ENCODE assay signal across 24 mouse cellular contexts in the genomic region with DNA sequence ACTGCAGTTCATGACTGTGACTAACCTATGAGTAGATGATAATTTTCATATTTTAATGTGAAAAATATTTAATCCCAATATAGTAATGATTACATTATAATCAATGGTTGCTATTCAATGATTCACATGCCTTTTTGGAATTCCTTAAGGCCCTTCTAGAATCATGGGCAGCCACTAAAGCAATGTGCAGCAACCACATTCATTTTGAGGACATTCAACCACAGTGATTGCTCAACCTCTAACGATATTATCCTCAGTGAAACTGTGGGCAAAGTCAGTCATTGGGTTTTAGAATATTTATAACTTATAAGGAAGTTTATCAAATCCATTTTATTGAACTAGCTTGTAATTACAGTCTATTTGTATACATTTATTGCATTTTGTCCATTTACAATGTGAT.
A peak's percentile ranks its signal among the peaks of the same experiment; 100 is the strongest.
DNase-seq lines count a peak whose midpoint lies in the region; ATAC-seq and TF ChIP-seq lines count a peak whose summit lies in the region.
"Had no signal": no experiment of that assay in that cellular context is flagged by ENCODE, and none has a peak within 500 bp of the region (broad histone marks: within the 10 kb centered on the region; RNA-seq: fewer than 3 reads in every experiment).

No protein-coding gene starts in this region.

- no peak for TF ChIP-seq POLR2A in myocyte (IDR thresholded peaks at IDR 0.05; ENCODE audit: insufficient read length, low read depth)

- DNase-seq in right cerebral cortex, postnatal 10 days (ENCODE audit: low spot score in 2 of 2) = no peak
- no peak for DNase-seq in T-cell, adult 2 months (ENCODE audit: low spot score)
- DNase-seq: adrenal gland, postnatal 10 days; adrenal gland, postnatal 25 days; cerebellum, adult 11 months; cerebellum, adult 18-20 months; cerebellum, adult 8-10 months; cerebellum, postnatal 10 days; cerebellum, postnatal 25 days; embryo, embryonic 11 days had no signal

- H3K79me2 ChIP-seq in myocyte (ENCODE audit: control insufficient read depth, insufficient read depth) = no peaks in the 10 kb centered on the region

- ATAC-seq in common myeloid progenitor, adult 5-6 weeks (replicated peaks; ENCODE audit: low read depth, poor library complexity, severe bottlenecking) = peak; percentile 82
- peak; percentile 69 for ATAC-seq in megakaryocyte, adult 5-6 weeks (ENCODE audit: poor library complexity, severe bottlenecking)
- ATAC-seq in CD4-positive, CD25-positive, alpha-beta regulatory T cell, adult 4 months = no peak
- ATAC-seq: activated CD4-positive, CD25-positive, alpha-beta regulatory T cell, adult 4 months; forebrain, embryonic 14.5 days; forebrain, embryonic 16.5 days had no signal

- H3K4me2 ChIP-seq in myocyte (ENCODE audit: low read depth) = no peak overlapping the region
- H3K4me2 ChIP-seq: embryonic facial prominence, embryonic 13.5 days; embryonic facial prominence, embryonic 15.5 days; forebrain, embryonic 12.5 days had no signal

- H3ac ChIP-seq in myocyte (ENCODE audit: control insufficient read depth, insufficient read length) = no peak overlapping the region

- H3K4me3 ChIP-seq in myocyte = no peak overlapping the region
- H3K4me3 ChIP-seq: embryonic facial prominence, embryonic 13.5 days; embryonic facial prominence, embryonic 15.5 days; erythroblast, embryonic 14.5 days; forebrain, embryonic 10.5 days; forebrain, embryonic 12.5 days had no signal

- H3K27me3 ChIP-seq in myocyte (ENCODE audit: control insufficient read depth, insufficient read depth, insufficient read length) = no peaks in the 10 kb centered on the region
- H3K27me3 ChIP-seq: CH12.LX; embryonic facial prominence, embryonic 13.5 days; embryonic facial prominence, embryonic 15.5 days; forebrain, embryonic 12.5 days had no signal

- no peaks in the 10 kb centered on the region for H3K36me3 ChIP-seq in myocyte (ENCODE audit: control insufficient read depth, insufficient read depth)
- H3K36me3 ChIP-seq: embryonic facial prominence, embryonic 13.5 days; embryonic facial prominence, embryonic 15.5 days; forebrain, embryonic 10.5 days; forebrain, embryonic 12.5 days; G1E had no signal

TF ChIP-seq in myocyte, 11 proteins besides CTCF, POLR2A, EP300 and RAD21:
- TF ChIP-seq MAX (IDR thresholded peaks at IDR 0.05; ENCODE audit: low read depth) = no peak
- TF ChIP-seq MYOD1 (IDR thresholded peaks at IDR 0.05; ENCODE audit: control insufficient read depth in 1 of 3, insufficient read length in 2 of 3, low read depth in 2 of 3) = no peak
- TF ChIP-seq MYOG (IDR thresholded peaks at IDR 0.05; ENCODE audit: control insufficient read depth in 1 of 3, insufficient read depth in 1 of 3, insufficient read length in 2 of 3, low read depth in 2 of 3) = no peak
- 0 out of 2 replicates have a peak, but pooled peaks have one; percentile 12 for TF ChIP-seq CEBPB (IDR thresholded peaks at IDR 0.05; ENCODE audit: insufficient read depth, poor library complexity, severe bottlenecking)
- TF ChIP-seq POLR2AphosphoS2 (IDR thresholded peaks at IDR 0.05; ENCODE audit: insufficient read length, low read depth) = no peak
- TF ChIP-seq SRF (IDR thresholded peaks at IDR 0.05; ENCODE audit: control insufficient read depth, insufficient read length, low read depth) = no peak
